Mouse (Mus musculus) gastrocnemius, adult 18-20 months (tissue): ENCODE measurements around the gene Aff4. TPM values are rescaled to one million over a fixed set of nuclear protein-coding genes. Genes with fewer than 3 reads are reported as not detected.
"Not testable (repeated sequence)": the region's sequence is repeated elsewhere in the genome, so short reads cannot be mapped to it uniquely, and the experiment has no call there.

Experiments
- DNase-seq: peaks from one replicate; pipeline ENCODE4 v3.0.0; 2021; ENCODE audit warnings: low spot score
- long read RNA-seq, 2 experiments: library from polyadenylated mRNA; stranded (forward); transcript quantifications; one replicate each; pipeline ENCODE4 v2.0.0; 2021
- total RNA-seq, 2 experiments: library from RNA; stranded (reverse); gene quantifications; 2 replicates each; pipeline ENCODE4 v1.2.3; 2021

Aff4 gene
- 10 to 100 TPM; 90.1 to 93.8 TPM for total RNA-seq
- long read RNA-seq, experiment 1, full-length matches to known transcripts: 12 of 22 reads
- long read RNA-seq, experiment 1, partial matches to known transcripts: 5 of 22 reads
- long read RNA-seq, experiment 1, other reads (novel, unspliced or antisense): 5 of 22 reads
- long read RNA-seq, experiment 2, full-length matches to known transcripts: 8 of 21 reads
- long read RNA-seq, experiment 2, partial matches to known transcripts: 1 of 21 reads
- long read RNA-seq, experiment 2, other reads (novel, unspliced or antisense): 12 of 21 reads

DNA sequence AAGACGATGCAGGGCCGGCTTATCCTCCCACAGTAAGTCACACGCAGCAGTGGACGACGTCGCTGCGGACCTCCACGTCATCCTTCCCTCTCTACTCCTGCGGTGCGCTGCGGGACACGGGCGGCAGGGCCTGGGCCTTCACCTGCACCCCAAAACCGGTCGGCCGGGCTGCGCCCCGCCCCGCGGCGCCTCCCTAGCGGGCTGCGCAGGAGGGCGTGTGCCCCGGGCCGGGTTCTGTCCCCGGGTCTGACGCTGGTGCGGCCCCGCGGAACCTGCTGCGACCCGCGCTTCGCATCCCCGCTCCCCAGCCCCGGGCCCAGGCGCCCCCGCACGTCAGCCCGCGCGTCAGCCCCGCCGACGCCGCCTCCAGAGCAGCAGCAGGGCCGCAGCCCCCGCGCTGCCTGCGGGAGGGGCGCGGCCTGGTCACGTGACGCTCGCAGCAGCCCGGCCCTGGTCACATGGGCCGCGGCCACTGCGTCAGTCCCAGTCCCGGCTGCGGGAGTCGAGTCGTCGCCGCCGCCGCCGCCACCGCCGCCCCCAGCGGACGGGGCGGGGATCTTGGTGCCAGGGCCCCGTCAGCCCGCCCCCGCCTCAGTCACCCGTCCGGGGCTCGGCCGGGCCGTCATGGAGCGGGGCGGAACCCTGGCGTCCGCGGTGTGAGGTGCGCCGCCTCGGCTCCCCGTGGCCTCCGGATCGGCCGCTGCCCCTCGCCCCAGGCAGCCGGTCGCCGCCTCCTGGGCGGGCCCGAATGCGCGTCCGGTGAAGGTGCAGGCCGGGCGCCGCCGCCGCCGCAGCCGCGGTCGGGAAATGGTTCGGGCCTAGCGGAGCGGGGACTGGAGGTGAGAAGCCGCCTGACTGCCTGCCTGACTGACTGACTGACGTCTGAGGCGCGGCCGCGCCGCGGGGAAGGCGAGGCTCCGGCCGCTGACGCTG, at the start of gene Aff4:
Aff4 (plus strand) TSS at position 543 of the 933 bp plus-strand sequence.
- peak; percentile 84 for DNase-seq

DNA sequence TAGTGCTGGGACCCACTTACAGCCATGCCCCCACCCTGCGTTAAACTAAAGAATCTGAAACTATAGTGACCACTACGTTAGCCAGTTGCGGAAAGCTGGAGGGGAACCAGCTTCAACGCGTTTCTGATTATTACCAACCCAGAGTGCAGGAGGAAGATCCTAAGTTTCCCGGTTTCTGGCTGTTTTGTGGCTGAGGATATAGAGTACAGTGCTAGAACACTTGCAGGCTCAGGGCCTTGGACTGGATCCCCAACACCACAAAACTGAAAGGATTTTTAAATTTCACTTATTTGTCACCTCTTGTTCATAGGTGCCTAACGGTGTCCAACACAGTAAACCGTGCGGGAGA, 49.5 kb upstream of the Aff4 start:
- no peak for DNase-seq

DNA sequence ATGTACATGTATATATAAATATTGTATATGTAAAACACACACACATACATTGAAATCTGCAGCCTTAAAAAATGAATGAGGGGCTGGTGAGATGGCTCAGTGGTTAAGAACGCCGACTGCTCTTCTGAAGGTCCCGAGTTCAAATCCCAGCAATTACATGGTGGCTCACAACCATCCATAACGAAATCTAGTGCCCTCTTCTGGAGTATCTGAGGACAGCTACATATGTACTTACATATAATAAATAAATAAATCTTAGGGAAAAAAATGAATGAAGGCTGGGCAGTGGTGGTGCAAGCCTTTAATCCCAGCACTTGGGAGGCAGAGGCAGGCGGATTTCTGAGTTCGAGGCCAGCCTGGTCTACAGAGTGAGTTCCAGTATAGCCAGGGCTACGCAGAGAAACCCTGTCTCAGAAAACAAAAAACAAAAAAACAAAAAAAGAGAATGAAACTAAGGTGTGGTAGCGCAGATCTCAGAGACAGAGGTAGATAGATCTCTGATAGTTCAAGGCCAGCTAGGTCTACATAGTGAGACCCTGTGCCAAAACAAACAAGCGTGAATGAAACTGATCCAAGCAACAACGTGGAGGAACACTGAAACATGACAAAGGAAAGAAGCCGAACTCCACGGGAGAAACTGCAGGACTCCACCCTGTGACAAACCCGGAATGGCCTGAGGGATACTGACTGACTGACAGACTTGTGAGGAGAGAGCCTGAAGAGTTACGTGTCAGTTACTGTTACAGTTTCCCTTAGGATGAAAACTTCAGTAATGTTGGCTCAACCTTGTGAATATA, 46.4 kb upstream of the Aff4 start:
- DNase-seq: no peak

DNA sequence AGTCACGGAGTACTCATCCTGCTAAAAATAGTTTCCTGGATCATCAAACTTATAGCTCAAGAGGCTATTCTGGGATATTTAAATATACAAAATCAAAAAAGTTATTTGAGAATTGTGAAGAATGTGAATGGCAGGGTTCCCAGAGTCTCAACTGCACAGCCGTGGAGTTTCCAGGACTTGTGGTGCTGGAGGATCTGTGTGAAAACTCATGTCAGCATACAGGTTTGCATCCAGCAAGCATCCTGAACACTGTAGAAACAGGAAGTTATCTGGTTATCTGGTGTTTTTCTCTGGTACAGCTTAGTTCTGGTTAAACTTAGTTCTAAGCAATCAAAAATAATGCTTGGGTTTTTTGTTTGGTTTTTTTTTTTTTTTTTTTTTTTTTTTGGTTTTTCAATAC, 43.7 kb upstream of the Aff4 start:
- DNase-seq: peak; percentile 39

DNA sequence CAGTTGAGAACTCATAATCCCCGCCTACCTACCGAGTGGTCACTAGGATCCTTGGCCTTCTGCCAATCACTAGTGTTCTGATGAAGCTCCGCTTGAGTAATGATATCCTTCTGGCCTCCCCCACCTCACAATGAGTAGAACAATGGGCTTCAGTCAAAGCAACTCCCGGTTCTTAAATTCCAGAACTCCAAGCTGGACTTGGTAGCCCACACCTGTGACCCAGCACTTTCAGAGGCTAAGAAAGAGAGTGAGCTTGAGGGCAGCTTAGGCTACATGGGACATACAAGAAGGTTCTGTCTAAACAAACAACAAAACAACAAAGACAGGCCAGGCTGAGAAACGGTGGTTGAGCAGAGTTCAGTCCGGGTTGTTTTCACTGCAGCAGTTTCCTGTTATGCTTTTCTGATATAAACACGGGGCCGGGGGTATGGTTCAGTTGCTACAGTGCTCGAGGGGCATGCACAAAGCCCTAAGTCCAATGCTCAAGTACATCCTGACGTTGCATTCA, 43.0 kb upstream of the Aff4 start:
- peak; percentile 36 for DNase-seq

DNA sequence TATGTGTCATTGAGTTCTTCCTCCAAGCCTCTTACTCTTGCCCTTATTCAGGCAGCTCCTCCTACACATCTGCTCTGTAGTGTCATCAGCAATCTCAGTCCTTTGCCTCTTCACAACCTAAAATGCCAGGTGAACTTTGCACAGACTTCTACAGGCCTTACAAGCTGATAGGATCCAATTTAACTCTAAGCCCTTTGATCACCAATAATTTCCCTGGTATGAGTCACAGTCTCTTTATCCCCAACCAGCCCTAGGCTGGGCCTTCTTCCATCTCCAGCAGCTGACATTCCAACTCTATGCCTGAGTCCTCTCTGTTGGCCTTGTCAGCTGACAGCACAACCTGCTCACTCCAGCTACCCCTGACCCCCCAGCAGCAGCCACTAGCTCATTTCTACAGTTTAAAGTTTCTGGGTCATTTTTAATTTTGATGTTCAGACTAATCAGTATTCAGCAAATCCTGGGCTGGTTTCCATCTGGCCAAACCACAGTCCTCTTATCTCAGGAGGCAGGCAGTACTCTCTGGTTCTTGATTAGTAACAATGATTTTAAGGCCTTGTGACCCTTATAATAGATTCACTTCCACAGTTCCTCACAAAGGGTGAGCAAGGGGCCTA, 42.3 kb upstream of the Aff4 start:
- DNase-seq: peak; percentile 75

DNA sequence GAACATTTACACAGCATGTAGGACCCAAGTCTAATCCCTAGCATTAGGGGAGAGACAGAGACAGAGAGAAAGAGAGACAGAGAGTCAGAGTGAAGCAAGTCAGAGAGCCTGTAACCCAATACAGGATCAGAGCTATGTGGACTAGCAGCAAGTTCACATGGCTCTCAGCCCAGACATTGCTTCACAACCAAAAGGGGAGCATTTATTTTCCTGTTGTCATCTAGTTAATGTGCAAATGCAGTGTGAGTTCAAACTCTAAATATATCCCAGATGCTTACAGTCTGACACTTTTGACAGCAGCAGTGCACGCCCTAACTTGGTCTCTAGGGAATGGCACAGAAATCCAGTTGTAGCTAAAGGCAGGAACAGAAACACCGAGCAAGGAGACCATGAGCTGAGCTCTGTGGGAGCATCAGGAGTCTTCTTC, 41.7 kb upstream of the Aff4 start:
- peak; percentile 95 for DNase-seq

DNA sequence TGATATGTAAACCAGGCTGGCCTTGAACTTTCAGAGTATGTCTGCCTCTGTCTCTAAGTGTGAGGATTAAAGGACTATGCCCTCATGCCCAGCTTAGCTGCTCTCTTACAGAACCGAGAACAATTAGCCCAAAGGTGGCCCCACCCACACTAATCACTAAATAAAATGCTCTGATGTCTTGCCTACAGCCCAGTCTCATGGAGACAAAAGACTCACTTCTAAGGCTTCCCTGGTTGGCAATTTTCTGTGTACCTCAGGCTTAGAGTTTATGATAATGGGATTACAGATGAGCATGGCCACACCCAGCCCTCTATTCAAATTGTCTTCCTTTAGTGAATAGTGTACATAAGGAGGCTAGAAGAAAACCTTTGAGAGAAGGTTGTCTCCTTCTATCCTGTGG, 39.2 kb upstream of the Aff4 start:
- DNase-seq: no peak

DNA sequence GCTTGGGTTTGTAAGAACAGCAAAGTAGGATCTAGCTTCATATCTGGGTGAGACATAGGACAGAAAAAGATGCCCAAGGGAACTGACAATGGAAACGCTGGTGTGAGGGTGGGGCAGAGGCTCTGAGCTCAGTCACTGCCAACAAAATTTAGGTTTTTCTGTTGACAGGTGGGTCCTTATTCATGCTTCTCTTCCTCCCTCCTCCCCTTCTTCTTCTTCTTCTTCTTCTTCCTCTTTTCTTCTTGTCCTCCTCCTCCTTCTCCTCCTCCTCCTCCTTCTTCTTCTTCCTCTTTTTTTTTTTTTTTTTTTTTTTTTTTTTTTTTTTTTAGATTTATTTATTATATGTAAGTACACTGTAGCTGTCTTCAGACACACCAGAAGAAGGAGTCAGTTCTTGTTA, 37.8 kb upstream of the Aff4 start:
- DNase-seq: not testable (repeated sequence)

DNA sequence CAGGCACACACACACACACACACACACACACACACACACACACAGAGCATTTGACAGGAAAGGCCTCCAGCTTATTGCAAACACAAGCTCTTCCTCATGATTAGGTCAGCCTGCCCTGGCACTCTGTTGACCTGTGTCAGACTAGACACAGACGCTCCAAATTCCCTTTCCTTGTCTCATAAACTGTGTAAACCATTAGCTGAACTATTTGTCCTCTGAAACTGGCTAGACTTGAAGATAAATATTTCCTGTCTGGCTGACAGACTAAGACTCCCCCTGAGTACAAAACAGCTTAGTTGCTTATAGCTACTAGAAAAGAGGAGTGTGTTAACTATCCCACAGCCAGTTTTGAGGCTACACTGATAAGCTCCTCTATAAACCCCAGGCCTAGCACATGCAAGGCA, 35.9 kb upstream of the Aff4 start:
- DNase-seq: no peak

DNA sequence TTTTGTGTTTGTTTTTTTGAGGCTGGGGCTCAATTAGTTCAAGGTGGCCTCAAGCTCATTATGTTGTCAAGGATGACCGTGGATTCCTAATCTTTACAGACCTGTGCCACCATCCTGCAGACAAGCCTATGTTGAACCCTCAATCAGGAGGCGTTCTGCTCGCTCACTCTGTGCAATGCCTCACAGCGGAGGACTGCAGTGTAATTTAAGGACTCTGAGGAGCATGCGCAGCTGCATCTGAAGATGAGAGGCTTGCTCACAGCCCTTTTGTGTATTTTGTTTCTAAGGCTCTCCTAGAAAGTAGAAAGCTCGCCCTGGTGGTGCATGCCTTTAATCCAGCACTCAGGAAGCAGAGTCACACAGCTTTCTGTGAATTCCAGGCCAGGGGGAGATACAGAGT, 33.6 kb upstream of the Aff4 start:
- DNase-seq: no peak

DNA sequence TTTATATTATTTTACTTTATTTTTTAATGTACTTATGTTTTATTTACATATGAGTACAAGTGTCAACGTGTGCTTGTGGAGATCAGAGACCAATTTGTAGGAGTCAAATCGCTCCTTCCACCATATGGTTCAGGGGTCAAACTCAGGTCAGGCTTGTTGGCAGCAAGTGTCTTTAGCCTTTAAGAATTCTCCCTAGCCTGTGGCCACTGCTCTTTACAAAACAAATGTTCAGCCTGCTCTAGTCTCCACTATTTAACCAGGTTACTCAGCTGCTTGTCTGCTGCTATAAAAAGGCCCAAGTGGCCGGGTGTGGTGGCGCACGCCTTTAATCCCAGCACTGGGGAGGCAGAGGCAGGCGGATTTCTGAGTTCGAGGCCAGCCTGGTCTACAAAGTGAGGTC, 32.6 kb upstream of the Aff4 start:
- no peak for DNase-seq

DNA sequence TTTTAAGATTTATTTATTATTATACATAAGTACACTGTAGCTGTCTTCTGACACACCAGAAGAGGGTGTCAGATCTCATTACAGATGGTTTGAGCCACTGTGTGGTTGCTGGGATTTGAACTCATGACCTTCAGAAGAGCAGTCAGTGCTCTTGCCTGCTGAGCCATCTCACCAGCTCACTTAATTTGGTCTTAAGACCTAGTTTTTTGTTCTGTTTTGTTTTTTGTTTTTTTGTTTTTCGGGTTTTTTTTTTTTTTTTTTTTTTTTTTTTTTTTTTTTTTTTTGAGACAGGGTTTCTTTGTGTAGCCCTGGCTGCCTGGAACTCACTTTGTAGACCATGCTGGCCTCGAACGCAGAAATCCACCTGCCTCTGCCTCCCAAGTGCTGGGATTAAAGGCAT, 32.1 kb upstream of the Aff4 start:
- DNase-seq: not testable (repeated sequence)

DNA sequence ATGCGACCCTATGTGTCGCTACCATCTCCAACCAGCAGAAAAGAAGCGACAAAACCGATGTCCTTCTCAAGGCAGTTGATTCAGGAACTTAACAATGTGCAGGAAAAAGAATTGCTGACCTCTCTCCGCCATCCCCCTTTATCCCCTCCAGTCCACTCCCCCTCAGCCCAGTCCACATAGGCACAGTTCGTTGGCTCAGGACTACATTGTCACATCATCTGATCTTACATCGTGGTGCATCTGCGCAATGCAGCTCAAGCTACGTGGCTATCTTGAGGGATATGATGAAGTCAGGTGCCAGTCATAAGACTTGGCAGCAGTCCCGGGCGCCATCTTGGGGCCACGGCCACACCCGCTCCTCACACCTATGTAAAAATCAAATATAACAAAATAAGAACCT, 30.8 kb upstream of the Aff4 start:
- not testable (repeated sequence) for DNase-seq

DNA sequence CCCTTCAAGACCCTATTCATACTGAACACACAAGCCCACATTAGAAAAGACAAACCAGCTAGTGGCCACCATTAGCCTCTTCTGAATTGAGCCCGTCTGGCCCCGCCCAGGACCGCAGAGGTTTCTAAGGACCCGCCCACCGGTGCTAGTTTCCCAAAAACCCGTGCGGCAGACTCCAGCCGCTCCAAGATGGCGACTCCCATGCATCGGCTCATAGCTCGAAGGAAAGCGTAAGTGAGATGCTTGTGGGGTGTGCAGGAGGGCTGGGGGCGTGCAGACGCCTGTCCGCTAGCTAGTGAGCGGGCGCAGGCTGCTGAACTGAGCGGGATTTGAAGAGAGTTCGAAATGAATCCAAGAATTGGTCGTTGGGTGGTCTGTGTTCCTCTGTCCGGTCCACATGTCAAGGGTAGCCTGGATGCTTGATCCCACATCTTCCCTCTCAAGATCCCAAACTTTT, 26.1 kb upstream of the Aff4 start, which contains the start of gene Zcchc10:
Zcchc10 (plus strand) TSS at position 168 of the 457 bp plus-strand sequence.
- peak; percentile 91 for DNase-seq

DNA sequence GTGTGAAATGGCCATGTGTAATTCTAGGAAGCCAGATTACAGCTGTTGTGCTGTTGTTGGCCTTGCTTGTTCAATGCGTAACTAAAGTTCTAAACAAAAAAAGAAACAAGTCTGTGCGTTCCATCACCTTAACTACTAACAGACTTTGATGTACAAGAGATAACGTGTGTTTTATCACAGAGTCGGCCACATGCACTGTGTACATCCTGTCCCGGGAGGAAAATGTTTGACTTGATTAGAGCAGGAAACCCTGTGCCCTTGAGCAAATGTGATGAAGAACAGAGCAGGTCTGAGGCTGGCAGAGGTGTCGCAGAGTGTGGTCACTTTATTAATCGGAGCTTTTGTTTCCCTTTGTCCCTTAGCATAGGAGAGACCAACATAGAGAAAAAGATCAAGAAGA, 20.3 kb upstream of the Aff4 start:
- DNase-seq: no peak

DNA sequence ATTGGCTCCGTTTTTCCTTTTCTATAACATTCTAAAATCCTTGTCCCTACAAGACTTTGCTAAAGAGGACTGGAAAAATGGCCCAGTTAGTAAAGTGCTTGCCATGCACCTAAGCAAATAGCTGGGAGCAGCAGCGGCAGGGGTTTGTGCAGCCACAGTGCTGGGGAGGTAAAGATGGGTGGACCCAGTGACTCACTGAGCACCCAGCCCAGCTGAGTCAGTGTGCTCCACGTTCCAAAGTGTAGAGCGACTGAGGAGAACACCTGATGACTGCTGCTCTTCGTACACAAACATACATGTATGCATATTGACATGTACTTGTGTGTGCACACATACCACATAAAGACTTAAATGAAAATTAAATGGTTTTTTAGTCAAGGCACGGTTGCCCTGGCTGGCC, 19.5 kb upstream of the Aff4 start:
- no peak for DNase-seq

DNA sequence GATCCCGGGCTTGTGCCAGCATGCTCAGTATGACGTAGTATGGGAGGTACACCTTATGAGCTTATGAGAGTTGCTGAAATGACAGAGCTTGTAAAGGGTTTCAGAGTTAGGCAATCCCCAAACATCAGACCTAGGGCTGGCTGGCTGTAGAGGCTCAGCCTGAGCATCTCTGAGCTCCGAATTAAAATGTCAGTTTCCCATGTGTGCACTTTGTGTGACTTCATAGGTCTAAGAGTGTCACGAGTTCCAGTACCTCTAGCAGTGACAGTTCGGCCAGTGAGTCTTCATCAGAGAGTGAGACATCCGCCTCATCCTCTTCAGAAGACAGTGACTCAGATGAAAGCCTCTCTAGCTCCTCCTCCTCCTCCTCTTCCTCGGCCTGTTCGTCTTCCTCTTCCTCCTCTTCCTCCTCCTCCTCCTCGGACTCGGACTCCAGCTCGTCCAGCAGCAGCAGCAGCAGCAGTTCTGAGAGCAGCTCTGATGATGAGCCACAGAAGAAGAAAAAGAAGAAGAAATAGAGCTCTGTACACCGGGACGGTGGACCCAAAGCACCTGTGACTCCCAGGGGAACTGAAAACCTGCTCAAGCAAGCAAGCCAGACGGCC, 18.5 kb upstream of the Aff4 start:
- DNase-seq: no peak

DNA sequence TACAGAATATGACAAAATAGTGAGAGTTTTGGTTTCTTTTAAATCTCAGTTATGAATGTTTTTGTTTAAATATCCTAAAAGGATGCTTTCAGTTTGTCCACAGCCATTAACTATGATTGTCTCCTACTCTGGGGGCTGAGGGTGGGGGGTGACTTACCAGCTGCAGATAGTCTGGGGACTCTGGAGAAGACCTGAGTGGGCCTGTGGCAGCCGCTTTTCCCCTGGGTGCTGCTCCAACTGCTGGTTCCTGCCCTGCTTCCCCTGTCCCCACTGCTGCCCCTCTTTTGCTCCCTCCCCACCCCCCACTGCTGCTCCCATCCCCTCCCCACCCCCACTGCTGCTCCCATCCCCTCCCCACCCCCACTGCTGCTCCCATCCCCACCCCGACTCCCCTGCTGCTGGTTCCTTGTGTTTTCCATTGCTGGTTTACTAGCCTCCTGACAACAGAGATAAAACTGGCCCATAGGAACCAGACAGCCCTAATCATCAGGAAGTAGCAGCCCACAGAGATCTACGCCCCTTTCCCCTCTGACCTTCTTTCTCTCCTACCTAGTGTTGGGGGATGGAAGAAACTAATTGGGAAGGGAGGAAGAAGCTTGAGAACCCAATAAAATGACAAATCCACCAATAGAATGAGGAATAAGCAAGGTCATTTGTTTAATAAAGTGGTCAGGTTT, 15.0 kb upstream of the Aff4 start:
- DNase-seq: no peak

DNA sequence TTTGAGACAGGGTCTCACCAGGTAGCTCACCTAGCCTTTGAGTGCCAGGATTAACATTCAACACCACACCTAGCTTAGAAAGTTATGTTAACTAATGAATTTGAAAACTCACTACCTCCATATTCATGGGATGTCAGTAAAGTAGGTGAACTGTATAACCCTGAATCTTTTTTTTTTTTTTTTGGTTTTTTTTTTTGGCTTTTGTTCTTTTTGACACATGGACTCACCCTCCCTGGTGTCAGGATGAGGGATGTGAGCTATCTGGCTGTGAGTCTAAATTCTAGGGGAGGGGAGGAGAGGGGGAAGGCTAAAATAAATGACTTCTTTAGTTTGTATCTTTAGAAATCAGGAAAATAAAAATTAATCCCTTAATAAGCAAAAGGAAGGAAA, 14.5 kb upstream of the Aff4 start:
- no peak for DNase-seq
